Mouse (Mus musculus) cortical plate, adult 2 months (tissue): Measurements from ENCODE around the gene Nudt21.

ENCODE experiments used
- CTCF ChIP-seq: fragments of 200-500 bp; IDR thresholded peaks from 2 replicates; pipeline ENCODE4 v1.5.1; 2011; ENCODE audit warnings: mild to moderate bottlenecking, control low read depth, low read length; ENCODE audit not compliant: insufficient read depth; ENCODE audit errors: extremely low read depth
- POLR2A ChIP-seq: fragments of 200-500 bp; IDR thresholded peaks from 2 replicates; pipeline ENCODE4 v1.6.1; 2011; ENCODE audit warnings: mild to moderate bottlenecking, low read length, control low read depth; ENCODE audit not compliant: insufficient read depth; ENCODE audit errors: extremely low read depth

- TF ChIP-seq POLR2A (no peak), CTCF (no peak)
Measured at GRCm38 (mm10) chr8:93984731-93985130, 52.1 kb downstream of the Nudt21 start.
